Mouse (Mus musculus) frontal cortex, postnatal 36 days (tissue): Measurements from ENCODE around the gene Fau.
"Not testable (repeated sequence)": the region's sequence is repeated elsewhere in the genome, so short reads cannot be mapped to it uniquely, and the experiment has no call there.

Experiments used
- DNase-seq, 2 experiments: peaks; one replicate each; pipeline ENCODE4 v3.0.0; 2022; ENCODE audit warnings: low spot score in 2 of 2

Gene Fau

DNA sequence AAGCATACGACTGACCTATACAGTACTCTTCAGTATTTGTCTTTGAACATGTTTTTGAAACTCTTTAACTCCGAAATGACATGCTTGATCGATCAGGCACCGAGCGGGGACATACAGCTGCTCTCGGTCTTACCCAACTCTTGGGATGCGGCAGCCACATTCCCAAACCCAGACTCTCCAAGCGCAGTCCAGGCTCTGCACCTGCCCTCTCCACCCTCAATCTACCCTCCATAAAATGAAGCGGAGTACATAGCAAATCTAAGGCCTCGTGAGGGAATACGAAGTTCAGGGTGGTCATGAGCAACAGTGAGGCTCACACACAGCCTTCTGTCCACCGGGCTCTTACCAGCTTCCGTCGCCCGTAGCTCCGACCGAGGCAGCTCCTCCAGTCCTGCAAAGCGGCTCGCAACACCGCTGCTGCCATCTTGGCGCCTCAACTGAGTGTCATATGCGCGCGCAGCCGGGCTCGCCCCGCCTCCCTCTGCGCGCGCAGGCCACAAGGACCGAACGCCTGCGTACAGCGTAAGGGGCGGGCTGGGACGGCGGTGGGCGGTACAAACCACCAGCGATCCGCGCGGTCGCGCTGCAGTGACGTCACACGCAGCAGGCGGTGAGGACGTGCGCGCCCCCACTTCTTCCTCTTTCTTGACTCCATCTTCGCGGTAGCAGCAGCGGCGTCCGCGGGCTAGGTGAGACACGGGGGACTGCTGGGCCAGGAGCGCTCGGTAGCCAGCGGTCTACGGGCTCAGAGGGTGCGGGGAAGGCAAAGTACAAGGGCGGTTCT is at the start of gene Fau, which contains the start of gene Mrpl49:
Gene Fau (plus strand): TSS at position 532 of the 784 bp plus-strand sequence.
Gene Mrpl49 (minus strand): TSS at position 473 of the 784 bp plus-strand sequence.
- peak; percentile 99 for DNase-seq

DNA sequence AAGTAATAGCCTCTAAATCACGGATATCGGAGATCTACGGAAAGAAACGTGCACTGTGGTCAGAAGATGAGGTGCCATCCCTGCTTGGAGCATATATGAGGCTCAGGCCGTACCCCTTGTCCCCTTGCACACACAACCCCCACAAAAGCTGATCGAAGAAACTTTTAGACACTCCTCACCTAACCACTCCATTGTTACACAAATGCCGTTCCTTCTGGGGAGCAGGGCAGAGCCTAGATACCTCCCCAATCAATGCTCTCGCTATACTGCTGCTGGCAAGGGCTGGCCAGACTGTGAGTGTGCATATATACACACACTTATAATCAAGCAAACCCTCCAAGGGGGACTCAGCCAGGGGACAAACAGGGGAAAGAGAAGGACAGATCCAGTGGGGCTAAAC is 48.5 kb upstream of the Fau start:
- DNase-seq: no peak

DNA sequence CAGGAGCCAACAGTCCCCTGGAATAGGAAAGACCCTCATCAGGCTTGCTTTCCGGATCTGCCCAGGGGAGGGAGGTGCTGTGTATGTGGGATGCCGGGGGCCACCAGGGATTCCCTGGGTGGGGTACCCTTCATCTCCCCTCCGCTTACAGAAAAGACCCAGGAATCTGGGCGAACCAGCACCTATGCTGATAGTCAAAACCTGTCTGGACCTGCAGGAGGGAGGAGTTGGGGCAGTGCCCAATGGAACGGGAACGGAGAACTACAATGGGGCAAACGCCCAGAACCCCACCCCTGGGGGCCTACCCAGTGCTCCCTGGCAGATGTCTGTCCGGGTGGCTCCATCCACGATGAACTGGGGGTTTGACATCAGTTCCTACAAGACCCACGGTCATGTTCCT is 44.0 kb upstream of the Fau start:
- DNase-seq: no peak

DNA sequence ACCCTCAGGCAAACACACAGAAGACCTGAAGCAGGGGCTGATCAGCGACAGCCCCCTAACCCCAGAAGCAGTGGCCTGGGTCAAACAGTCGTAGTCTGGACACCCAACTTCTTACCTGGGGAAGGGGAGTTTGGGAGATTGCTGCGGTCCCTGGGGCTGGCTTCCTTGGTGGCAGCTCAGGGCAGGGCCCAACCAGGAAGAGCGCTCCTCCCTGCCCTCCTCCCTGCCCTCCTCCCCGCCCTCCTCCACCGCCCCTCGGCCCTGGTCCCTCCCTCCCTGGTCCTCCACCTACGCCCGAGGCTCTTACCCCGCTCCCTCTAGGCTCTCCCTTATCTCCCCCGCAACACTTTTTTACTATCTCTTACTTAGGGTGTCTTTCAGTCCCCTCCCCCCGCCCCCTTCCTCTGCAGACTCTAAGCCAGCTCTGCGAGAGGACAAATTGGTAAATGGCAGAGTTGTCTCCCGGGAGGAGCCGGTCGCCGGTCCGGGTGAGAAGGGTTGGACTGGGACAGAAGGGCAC is 42.6 kb upstream of the Fau start:
- DNase-seq: no peak

DNA sequence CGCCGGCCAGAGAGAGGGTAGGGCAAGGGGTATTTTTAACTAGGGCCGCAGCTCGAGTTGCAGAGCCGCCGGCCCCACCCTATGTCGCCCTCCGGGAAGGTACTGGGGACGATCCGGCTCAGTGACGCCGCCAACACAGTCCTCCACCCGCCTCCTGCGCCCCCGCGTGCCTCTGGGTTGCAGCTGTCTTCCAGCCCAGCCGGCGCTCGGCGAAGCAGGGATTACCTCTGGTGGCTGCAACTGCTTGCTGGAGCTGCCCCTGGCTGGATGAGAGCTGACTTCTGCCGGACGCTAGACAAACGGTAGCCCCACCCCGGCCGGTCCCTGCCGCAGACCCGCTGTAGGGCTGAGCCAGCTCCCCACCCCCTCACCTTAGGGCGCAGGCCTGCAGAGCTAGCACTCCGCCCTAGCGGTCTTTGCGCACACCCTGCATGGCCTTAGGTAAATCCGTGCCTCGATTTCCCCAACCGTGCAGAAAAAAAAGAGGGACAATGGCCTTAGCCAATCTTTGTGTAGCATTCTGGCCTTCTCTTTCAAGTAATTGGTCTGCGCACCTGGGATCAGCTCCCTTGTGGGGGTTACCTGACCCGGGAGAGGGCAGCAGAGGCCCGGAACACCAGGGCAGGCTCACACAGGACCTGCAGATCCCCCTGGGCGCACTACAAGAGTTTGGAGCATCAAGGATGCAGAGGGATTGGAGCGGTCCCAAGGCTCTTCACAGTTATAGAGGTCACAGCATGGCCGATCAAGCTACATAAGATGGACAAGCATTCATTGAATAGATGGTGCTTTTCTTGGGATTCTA is 41.9 kb upstream of the Fau start, which contains the start of gene Capn1:
Gene Capn1 (minus strand): TSS at position 387 of the 805 bp plus-strand sequence.
- peak; percentile 73 to 76 for DNase-seq

DNA sequence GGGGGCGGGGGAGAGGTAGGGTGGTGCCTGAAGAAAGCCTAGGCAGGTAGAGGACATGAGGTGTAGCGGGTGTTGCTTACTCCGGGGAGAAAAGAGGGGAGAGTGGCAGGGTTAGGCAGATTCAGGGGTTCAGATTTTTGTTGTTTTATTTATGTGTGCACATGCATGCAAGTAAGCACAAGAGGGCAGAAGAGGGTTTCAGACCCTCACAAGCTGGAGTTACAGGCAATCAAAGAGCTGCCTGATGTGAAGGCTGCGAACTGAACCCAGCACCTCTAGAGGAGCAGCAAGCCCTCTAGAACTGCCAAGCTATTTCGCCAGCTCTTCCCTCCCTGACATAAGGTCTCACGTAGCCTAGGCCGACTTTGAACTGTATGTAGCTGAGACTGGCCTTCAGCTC is 41.1 kb upstream of the Fau start:
- no peak for DNase-seq

DNA sequence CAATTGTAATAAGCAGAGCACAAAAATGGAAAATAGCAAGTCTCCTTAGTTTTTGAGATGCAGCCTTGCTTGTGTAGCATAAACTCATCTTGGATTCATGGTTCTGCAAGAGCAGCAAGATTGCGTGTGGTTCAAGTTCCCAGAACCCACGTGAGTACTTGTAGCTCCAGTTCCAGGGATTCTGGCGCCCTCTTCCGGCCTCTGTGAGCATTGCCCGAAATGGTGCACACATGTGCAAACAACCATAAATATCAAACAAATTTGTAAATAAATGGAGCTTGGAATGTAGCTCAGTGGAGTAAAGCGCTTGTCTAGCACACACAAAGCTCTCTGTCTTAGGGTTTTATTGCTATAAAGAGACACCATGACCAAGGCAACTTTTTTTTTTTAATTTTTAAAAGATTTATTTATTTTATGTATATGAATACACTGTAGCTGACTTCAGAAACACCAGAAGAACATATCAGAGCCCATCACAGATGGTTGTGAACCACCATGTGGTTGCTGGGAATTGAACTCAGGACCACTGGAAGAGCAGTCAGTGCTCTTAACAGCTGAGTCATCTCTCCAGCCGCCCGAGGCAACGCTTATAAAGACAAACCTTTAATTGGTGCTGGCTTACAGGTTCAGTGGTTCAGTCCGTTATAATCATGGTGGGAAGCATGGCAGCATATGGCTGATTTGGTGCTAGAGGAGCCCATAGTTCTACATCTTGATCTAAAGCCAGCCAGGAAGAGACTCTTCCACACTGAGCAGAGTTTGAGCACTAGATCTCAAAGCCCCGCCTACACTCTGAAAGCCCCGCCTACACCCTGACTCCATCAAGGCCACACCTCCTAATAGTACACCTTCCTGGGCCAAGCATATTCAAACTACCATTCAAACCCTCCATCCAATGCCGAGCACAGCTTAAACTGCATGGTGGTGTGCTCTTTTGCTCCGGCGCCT is 39.2 kb upstream of the Fau start:
- DNase-seq: peak; percentile 81 to 90

DNA sequence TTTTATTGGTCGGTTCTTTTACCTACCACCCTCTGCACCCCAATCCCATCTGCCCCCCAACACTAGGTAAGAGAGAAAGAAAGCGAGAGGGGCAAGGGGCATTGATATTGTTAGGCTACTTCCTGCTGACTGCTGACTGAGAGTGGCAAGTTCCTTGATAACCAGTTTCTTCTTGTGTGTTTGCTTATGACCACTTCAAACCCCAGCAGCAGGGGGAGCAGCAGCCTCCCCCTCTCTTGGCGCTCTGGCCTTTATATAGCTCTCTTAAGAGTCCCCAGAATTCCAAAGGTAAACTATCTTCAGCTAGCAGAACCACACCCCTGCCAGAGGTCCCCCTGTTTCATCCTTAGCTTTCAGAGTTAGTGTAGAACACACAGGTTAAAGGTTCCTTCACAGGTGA is 37.4 kb upstream of the Fau start:
- DNase-seq: no peak

DNA sequence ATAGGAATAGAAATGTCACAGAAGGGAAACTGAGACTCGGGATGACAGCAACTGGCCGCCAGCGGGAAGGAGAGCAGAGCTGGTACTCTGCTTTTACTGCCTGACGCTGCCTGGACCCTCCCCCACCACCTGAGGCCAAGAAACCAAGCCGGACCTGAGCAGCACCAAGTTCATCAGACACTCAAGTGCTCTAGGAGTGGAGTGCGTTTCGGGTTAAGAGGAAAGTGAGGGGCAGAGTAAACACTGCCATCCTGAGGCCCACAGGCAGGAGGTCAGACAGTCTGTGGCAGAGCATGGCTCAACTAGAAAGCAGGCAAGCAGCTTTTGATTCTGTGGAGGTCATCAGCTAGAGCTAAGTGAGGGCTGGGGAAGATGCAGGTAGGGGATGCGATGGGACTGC is 34.6 kb upstream of the Fau start:
- no peak for DNase-seq

DNA sequence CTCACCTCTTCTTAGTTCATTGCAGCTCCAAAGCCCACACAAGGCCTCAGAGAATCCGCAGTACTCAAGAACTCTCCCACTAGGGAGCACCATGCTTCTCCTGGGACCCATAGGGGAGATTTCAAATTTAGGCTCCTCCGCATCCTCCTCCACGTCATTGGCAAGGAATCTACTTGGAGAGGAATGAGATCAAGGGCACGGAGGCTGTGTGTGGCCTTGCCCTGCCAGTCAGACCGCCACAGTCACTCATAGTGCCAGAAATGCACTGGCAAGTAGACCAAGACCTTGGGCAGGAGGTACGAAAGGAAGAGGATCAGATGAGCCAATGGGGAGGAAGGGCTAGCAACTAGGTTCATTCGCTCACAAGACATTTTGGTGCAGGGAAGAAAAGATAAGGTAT is 33.7 kb upstream of the Fau start:
- DNase-seq: no peak

DNA sequence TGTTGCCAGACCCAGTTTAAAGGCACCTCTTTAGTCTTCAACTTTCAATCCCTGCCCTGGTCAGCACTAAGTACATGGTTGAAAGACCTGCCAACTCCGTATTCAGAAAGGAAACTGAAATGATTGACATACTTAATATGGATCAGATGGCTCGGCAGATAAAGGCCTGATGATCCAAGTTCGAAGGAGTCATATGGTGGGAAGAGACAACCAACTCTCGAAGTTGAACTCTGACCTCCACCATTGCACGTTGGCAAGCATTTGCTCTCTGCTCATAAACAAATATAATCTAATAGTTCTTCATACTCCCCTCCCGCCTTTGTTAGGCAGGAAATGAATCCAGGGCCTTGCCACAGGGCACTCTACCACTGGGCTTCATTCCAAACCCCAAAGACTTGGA is 28.7 kb upstream of the Fau start:
- DNase-seq: no peak

DNA sequence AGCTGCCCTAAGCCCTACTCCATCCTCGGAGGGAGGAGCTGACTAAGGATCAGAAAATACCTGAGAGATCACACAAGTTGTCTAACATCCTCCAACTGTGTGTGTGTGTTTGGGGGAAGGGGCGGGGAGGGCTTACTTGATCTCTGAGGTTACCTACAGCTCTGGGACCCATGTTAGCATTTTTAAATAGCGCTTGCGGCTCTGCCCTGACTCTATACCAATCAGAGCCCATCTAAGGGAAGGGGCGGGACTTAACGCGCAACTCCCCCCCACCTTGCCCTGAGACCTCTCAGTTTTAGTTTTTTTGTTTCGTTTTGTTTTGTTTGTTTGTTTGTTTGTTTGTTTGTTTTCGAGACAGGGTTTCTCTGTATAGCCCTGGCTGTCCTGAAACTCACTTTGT is 28.2 kb upstream of the Fau start:
- no peak for DNase-seq

DNA sequence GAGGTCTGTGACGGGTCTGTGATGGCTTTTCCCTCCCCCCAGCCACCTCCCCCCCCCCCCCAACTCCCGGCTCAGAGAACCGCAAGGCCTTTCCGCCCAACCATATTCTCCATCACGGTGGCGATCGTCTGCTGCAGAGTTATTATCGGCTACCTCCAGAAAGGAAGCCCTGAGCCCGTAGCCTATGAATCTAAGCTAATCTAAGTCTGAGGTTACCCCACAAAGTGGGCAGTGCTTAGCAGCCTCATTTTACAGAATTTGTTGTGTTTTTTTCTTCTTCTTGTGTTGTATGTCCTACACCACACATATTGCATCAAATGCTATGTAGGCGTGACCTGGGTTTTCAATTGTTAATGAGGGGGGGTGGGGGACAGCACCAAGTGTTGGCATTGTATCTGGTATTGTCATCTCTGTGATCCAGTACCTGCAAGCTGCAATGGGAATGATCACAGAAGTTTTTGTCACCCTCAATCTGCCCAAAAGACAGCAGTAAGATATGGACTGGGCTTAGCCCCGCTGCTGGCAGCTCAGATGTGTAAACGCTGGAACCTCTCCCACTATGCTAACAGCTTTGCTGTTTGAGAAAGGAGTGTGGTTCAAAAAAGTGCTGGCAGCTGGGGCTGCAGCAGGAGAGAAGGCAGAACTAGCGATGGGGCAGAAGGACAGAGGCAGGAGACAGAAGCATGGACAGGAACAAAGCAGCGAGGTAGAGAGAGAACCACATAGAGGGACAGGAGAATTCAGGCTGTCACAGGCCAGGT is 26.9 kb upstream of the Fau start:
- DNase-seq: no peak

DNA sequence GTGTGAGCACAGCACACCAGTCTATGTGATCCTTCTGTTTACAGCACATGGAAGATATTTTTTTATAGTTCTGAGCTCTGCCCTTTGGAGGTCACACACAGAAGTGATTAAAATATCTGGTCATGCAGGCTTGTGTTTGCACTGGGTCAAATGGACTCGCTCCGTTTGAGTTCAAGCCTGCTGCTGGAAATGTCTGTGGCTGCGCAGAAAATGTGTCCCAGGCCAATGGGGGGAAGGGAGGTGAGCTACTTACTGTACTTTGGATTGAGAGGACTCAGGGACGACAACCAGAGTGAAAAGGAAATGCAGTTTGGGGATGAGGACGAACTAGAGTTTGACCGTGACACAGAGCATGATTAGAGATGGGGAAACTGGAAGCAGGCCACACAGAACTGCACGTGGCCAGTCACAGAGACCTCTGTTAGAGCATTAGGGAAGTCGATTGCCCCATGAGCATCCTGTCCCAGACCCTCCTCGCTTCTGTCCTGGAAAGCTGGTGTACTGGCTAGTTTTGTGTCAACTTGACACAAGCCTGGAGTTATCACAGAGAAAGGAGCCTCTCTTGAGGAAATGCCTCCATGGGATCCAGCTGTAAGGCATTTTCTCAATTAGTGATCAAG is 21.6 kb upstream of the Fau start:
- DNase-seq: no peak

DNA sequence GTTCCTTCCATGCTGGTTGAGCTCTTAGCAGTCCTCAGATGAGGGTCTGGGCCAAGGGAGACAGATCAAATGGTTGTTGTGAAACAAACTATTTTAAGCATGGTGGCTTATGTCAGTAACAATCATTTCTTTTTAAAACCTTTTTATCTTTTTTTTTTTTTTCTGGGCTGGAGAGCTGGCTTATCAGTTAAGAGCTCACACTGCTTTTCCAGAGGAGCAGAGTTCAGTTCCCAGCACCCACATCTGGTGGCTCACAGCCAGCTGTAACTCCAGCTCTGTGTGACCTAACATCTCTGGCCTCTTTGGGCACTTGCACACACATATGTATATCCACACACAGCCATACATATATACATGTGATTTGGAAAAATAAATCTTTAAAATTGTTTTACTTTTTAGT is 19.9 kb upstream of the Fau start:
- no peak for DNase-seq

DNA sequence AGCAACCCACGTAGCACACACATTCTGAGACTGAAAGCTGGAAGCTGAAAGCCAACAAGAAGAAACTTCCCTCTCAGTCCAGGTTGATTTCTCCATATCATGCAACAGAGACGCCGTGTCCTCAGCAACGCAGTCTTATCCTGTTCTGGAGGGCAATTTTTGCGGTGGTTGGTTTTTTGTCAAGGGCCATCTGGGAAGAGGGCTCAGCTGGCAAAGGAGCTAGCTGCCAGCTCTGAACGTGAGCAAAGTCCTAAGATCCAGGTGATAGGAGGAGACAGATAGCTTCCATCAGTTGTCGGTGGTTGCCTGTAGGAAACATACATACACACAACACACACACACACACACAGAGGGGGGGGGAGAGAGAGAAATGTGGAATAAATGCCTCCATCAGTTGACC is 19.3 kb upstream of the Fau start:
- no peak for DNase-seq

DNA sequence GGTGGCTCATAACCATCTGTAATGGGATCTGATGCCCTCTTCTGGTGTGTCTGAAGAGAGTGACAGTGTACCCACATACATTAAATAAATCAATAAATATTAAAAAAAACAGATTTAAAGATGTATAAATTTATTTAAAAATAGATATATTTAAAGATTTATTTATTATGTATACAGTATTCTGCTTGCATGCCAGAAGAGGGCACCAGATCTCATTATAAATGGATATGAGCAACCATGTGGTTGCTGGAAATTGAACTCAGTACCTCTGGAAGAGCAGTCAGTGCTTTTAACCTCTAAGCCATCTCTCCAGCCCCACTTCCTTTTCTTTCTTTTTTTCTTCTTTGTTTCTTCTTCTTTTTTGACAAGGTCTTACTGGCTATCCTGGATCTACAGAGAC is 17.6 kb upstream of the Fau start:
- DNase-seq: no peak

DNA sequence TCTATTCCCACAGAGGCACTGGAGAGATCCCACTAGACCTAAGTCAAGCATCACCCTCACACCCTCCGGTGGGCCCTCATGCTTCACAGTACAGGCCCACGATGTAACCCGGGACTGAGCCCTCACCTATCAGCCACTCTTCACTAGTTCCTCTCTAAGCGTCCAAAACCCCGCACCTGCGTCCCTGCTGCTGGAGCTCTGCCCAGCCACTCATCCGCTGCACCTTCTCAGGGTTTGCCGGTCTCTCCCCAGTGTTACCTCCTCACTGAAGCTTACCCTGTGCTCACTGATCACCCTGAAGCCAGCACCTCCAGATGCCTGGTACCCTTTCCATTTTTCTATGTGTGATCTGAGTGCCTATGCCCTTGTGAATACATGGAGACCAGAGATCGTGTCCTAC is 15.4 kb upstream of the Fau start:
- no peak for DNase-seq

DNA sequence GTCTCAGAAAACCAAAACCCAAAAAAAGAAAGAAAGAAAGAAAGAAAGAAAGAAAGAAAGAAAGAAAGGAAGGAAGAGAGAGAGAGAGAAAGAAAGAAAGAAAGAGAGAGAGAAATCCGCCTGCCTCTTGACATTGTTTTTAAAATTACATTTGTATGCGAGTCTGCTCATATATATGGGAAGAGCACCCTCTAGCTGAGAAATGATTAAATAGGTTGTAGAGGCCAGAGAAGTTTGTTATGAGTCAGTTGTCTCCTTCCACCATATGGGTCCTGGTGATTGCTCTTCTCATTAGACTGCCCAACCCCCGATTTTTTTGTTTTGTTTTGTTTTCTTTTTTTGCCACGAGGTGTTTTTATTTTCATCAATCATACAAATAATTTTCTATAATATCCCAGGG is 13.5 kb upstream of the Fau start:
- not testable (repeated sequence) for DNase-seq
